Mouse (Mus musculus) limb, embryonic 13.5 days (tissue): ENCODE data around the gene Pcyt2. TPM values are rescaled to one million over a fixed set of nuclear protein-coding genes. Genes with fewer than 3 reads are reported as not detected.

ENCODE experiments used
- ATAC-seq: fragments of 200-750 bp; cut with Nextera tagmentation; 2 replicates; pipeline ENCODE4 v1.8.0; 2017; ENCODE audit warnings: low read depth, moderate number of reproducible peaks, moderate TSS enrichment; ENCODE audit not compliant: low FRiP score
- H3K27ac ChIP-seq: fragments of 300-500 bp; sonication (generic); 2 replicates; pipeline ENCODE4 v1.5.1; 2015; ENCODE audit warnings: inconsistent platforms, mild to moderate bottlenecking, moderate library complexity
- H3K27me3 ChIP-seq: fragments of 300-500 bp; sonication (generic); 2 replicates; pipeline ENCODE4 v1.6.1; 2015; ENCODE audit warnings: mild to moderate bottlenecking, inconsistent platforms
- H3K36me3 ChIP-seq: fragments of 300-500 bp; sonication (generic); 2 replicates; pipeline ENCODE4 v1.6.1; 2015; ENCODE audit warnings: inconsistent platforms, mild to moderate bottlenecking, moderate library complexity
- H3K4me1 ChIP-seq: fragments of 300-500 bp; sonication (generic); 2 replicates; pipeline ENCODE4 v1.6.1; 2015; ENCODE audit warnings: inconsistent platforms
- H3K4me2 ChIP-seq: fragments of 300-500 bp; sonication (generic); replicated peaks from 2 replicates; pipeline ENCODE4 v1.6.1; 2015; ENCODE audit warnings: inconsistent platforms, mild to moderate bottlenecking, moderate library complexity
- H3K4me3 ChIP-seq: fragments of 300-500 bp; sonication (generic); 2 replicates; pipeline ENCODE4 v1.5.1; 2015; ENCODE audit warnings: moderate library complexity, mild to moderate bottlenecking, inconsistent platforms
- H3K9ac ChIP-seq: fragments of 300-500 bp; sonication (generic); 2 replicates; pipeline ENCODE4 v1.6.1; 2015; ENCODE audit warnings: mild to moderate bottlenecking, inconsistent platforms
- H3K9me3 ChIP-seq: fragments of 300-500 bp; sonication (generic); 2 replicates; pipeline ENCODE4 v1.6.1; 2016; ENCODE audit warnings: inconsistent platforms
- whole genome bisulfite sequencing: fragments of 180-500 bp; shearing (Covaris S2); methylation state at CpG from one replicate; pipeline ENCODE4 v1.1.7; 2015; 5-methylcytosine and 5-hydroxymethylcytosine counted together
- polyA plus RNA-seq: library from polyadenylated mRNA; unstranded; fragments of >200 nt; fragmentation: Nextera tagmentation; extraction: Ambion mirVana; gene quantifications from 2 replicates; pipeline ENCODE4 v1.2.1, GENCODE M21; 2015

The Pcyt2 gene
- polyA plus RNA-seq, 1 experiment from 2014 or later = 150 TPM

DNA sequence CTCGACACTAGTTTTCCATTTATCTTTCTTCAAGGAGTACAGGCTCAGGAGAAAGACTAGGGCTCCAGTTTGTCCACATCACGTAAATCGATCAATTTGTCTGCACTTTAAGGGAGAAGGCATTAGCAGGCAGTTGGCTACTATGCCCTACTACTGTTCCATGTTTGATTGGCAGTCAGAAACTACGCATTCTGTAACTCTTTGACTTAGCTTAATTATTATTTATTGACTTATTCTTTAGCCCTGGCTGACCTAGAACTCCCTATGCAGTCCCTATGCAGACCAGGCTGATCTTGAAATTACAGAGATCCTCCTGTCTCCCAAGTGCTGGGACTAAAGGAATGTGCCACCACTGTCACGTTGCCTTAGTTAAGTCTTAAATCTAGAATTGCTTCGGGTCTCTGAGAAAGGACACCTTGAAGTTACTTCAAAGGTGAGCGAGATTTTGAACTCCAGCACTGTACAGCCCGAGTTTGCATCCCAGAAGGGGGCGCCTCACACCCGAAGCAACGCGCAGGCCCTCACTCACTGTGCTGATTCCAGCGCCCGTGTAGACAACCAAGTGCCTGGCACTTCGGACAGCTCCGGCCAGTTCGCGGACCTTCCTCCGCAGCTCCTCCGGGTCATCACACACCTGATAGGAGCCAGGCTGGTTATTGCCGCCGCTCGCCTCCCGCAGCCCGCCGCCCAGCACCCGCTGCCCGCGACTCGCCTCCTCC, 6.4 kb upstream of the Pcyt2 start:
- Histone ChIP-seq H3K4me1 (peaks cover 17% of the 10 kb centered on the region), H3K4me3 (peak overlapping the region; percentile 96), H3K27ac (peak overlapping the region; percentile 8; the same call in 1 of the 2 replicates), H3K27me3 (no peaks in the 10 kb centered on the region), H3K36me3 (peaks cover 60% of the 10 kb centered on the region), H3K9me3 (no peaks in the 10 kb centered on the region), H3K9ac (peak overlapping the region; percentile 76), H3K4me2 (peak overlapping the region; percentile 100)
- peak; percentile 55; the same call in 1 of the 2 replicates for ATAC-seq
- WGBS = 13% methylated on average over 30 of the region's 30 CpGs

DNA sequence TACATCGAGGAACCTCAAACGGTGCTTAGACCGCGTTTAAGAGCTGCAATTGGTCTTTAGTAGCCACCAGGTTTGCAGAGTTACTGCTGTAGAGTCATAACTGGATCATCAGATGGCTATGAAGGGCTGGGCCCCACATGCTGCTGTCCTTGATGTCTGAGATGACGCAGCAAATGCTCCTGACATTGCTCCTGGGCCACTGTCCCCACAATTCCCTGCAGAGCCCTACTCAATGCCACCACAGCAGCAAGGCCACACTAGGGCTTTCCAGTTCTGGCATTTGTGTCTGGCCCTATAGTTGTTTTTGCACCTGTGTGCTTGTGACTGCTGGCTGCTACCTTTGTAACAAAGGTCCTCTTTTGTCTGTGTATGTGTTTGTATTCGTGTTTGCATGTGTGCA, 5.1 kb upstream of the Pcyt2 start:
- no peak overlapping the region for H3K4me2 ChIP-seq

DNA sequence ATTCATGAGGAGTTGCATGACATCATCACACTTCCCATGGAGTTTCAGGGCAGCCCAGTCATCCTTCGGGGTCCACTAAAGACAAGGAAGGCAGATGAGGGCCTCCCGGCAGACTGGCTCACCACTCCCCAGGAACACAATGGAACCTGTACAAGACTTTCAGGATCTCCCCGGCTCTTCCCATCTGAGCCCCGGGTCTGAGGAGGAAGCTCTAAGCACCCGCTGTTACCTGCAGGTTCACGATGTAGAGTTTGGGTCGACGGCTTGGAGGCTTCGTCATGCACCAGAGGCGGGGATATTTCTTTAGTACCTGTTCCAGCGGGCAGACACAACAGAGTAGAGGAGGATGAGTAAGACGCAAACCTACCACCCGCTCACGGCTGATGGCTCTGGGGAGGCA, 2.5 kb upstream of the Pcyt2 start:
- no peak overlapping the region for H3K4me3 ChIP-seq
- H3K9ac ChIP-seq = no peak overlapping the region
- H3K9me3 ChIP-seq = no peaks in the 10 kb centered on the region
- WGBS = 94% methylated on average over 14 of the region's 14 CpGs
- no peak for ATAC-seq
- H3K36me3 ChIP-seq = peaks cover 56% of the 10 kb centered on the region
- H3K27ac ChIP-seq = no peak overlapping the region
- H3K4me2 ChIP-seq = no peak overlapping the region
- H3K27me3 ChIP-seq = no peaks in the 10 kb centered on the region
- peaks cover 28% of the 10 kb centered on the region for H3K4me1 ChIP-seq

More for the DNA sequence above, 5.1 kb upstream of the Pcyt2 start:
- WGBS = 88% methylated on average over 6 of the region's 6 CpGs
- ATAC-seq = no peak
- H3K9me3 ChIP-seq = no peaks in the 10 kb centered on the region
- peaks cover 20% of the 10 kb centered on the region for H3K4me1 ChIP-seq
- H3K4me3 ChIP-seq = peak overlapping the region; percentile 3; the same call in 1 of the 2 replicates
- H3K27me3 ChIP-seq = no peaks in the 10 kb centered on the region
- H3K9ac ChIP-seq = no peak overlapping the region
- H3K27ac ChIP-seq = no peak overlapping the region
- peaks cover 62% of the 10 kb centered on the region for H3K36me3 ChIP-seq

DNA sequence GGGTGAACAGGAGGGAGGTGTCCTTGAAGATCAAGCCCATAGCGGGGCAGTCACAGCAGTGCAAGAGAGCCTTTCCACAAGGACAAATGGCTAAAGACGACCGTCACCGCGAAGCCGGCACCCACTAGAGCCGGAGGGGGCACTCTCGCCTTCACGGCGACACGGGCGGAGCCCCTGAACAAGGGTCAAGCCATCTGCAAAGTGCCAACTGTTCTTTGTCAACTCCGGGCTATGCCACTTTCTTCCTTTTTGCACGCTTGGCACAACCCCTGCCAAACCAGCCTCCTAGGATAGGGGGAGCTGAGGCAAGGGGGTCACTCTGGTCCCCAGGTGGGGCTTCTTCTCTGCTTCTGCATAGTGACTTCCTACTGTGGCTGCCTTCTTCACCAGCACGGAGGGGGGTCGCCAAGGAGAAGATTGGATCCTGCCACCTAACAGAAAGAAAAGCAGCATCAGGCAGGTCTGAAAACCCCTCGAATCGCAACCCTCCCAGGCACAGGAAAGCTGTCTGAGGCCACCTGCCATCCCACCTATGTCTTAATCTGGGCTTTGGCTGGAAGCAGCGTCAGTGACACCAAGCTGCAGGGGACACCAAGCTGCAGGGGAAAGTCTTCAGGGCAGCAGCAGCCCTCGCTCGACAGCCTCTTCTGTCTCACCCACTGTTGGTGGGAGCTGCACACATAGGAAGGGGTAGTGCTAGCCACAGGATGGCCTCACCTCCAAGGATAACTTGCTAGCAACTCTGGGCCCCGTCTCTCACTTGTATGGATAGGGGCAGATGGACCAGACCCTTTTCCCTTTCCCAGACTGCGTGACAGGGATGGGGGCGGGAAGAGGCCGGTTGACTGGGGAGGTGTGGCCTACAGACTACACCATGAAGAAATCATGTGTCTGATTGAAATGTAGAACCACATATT, 1.1 kb upstream of the Pcyt2 start:
- Histone ChIP-seq H3K9me3 (no peaks in the 10 kb centered on the region), H3K4me1 (peaks cover 21% of the 10 kb centered on the region), H3K27me3 (no peaks in the 10 kb centered on the region), H3K4me3 (peak overlapping the region; percentile 82; the same call in 1 of the 2 replicates), H3K36me3 (peaks cover 65% of the 10 kb centered on the region), H3K4me2 (no peak overlapping the region), H3K9ac (no peak overlapping the region), H3K27ac (no peak overlapping the region)
- WGBS = 95% methylated on average over 25 of the region's 25 CpGs
- no peak for ATAC-seq

DNA sequence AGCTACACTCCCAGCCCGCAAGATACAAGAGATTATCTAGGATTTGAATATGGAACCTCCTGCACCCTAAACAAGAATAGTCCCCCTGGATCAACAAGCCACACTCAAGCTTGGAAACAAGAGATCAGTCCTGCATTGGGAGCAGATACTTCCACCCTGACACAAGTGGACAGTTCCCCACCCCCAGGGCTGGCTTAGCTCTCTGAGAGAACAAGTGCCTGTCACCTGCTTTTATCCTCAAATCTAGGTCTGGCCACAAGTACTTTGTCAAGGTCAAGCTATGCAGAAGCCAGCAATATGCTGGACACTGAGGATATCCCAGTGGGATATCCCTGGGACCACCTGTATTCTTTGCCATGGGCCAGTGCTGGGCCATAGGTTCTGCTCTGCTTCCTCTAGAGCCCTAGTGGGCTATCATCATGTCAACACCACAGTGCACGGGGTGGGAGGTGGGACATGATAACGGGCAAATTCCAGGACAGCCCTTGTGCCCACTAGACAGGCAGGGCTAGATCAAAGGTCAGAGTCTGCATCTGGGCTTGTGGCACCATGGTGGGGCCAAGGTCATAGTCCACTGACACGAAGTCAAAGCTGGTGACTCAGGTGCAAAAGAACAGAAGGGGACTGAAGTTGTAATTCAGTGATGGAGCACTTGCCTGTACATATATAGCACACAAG, 980 bp downstream of the Pcyt2 start:
- Histone ChIP-seq H3K4me3 (peak overlapping the region; percentile 82), H3K9ac (peak overlapping the region; percentile 84), H3K4me1 (peaks cover 18% of the 10 kb centered on the region), H3K9me3 (no peaks in the 10 kb centered on the region), H3K36me3 (peaks cover 73% of the 10 kb centered on the region), H3K4me2 (peak overlapping the region; percentile 91), H3K27me3 (no peaks in the 10 kb centered on the region), H3K27ac (no peak overlapping the region)
- no peak for ATAC-seq
- 52% methylated on average over 4 of the region's 4 CpGs for WGBS

DNA sequence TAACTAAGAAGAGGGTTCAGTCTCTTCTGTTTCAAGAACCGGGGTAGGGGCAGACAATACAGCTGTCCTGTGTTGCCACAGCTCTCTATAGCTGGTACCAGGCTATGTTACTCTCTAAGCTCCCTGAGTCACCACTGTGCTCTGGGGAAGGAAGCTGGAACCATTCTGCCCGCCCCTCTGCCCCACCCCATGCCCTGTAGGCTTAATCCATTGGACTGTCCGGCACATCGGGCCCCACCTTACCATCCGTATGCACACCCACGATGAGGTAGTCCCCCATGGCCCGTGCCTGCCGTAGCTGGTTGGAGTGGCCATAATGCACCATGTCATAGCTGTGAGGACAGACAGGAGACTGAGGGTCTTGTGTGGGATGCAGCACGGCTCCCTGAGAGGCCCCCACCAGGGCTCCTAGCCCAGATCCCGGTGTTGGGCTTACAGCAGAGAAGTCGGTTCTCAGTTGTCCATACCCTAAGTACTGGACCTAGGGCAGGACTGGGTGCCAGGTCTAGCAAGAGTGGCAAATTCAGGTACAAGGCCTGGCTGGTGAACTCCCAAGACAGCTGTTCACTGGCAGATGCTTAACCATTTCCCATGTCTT, 2.0 kb downstream of the Pcyt2 start:
- Histone ChIP-seq H3K9me3 (no peaks in the 10 kb centered on the region), H3K36me3 (peaks cover 74% of the 10 kb centered on the region), H3K27me3 (no peaks in the 10 kb centered on the region), H3K4me2 (no peak overlapping the region), H3K9ac (no peak overlapping the region), H3K27ac (no peak overlapping the region), H3K4me3 (no peak overlapping the region), H3K4me1 (peaks cover 18% of the 10 kb centered on the region)
- no peak for ATAC-seq
- WGBS = 94% methylated on average over 11 of the region's 11 CpGs

DNA sequence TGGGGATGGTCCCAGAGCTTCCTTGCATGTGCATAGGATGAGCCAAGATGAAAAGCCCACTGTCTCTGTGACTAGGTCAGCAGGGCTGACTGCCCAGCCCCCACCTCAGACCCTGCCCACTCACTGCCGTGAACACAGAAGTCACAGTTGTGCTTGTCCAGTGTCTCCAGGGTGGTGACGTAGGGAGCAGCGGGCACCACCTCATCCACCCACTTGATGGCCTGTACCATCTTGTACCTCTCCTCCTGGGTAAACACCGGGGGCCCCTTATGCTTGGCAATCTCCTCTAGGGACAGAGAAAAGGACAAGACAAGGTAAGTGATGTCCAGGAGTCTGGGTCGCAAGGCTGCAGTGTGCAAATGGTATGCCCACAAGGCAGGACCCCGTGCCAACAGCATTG, 2.6 kb downstream of the Pcyt2 start:
- no peak overlapping the region for H3K27ac ChIP-seq
- no peak for ATAC-seq
- H3K36me3 ChIP-seq = peaks cover 74% of the 10 kb centered on the region
- H3K9ac ChIP-seq = no peak overlapping the region
- no peaks in the 10 kb centered on the region for H3K27me3 ChIP-seq
- WGBS = 94% methylated on average over 6 of the region's 6 CpGs
- H3K4me2 ChIP-seq = no peak overlapping the region
- peaks cover 18% of the 10 kb centered on the region for H3K4me1 ChIP-seq
- H3K9me3 ChIP-seq = no peaks in the 10 kb centered on the region
- H3K4me3 ChIP-seq = no peak overlapping the region

DNA sequence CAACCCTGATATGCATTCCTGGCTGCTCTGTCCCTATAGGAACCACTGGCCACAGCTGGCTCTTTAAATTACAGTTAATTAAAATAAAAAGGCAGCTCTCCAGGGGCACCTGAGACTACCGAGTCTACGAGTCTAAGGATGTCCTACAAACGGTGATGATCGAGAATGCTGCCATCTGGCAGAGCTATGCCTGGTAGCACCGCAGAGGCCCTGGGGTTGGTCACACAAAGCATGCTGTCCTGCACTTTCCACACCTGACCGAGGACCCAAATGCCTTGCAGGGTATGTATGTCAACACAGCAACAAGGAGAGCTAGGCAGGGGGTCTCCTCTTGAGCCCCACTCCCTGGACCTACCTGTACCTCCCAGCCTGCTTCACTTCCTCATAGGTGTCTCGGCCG, 3.8 kb downstream of the Pcyt2 start:
- H3K27me3 ChIP-seq = peaks cover 9% of the 10 kb centered on the region
- H3K36me3 ChIP-seq = peaks cover 73% of the 10 kb centered on the region
- no peak overlapping the region for H3K4me3 ChIP-seq
- H3K4me2 ChIP-seq = no peak overlapping the region
- 77% methylated on average over 8 of the region's 8 CpGs for WGBS
- no peak for ATAC-seq
- H3K4me1 ChIP-seq = peaks cover 23% of the 10 kb centered on the region
- H3K9me3 ChIP-seq = no peaks in the 10 kb centered on the region
- no peak overlapping the region for H3K9ac ChIP-seq
- H3K27ac ChIP-seq = no peak overlapping the region

DNA sequence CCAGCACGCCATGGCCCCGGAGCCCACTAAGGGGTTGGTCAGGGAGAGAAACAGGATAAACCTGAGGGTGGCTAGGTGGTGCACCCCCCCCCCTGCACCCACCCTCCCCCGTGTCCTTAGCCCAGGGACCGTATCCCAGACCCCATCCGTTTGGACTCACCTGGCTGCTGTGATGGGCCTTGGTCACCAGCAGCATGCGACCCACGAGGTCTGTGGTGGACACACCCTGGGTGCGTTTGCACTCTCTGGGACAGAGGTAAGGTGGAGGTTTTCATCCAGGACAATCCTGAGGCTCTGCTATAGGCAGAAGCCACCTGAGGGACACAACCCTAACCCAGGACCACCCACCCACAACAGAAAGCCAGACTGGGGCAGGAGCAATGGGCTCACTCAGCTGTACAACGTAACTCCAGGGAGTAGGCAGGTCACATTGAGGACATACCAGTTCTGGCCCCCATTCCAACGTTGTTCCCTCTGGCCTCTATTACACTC, 4.2 kb downstream of the Pcyt2 start:
- no peak overlapping the region for H3K27ac ChIP-seq
- no peak overlapping the region for H3K4me3 ChIP-seq
- H3K36me3 ChIP-seq = peaks cover 69% of the 10 kb centered on the region
- no peak overlapping the region for H3K4me2 ChIP-seq
- H3K4me1 ChIP-seq = peaks cover 27% of the 10 kb centered on the region
- no peak overlapping the region for H3K9ac ChIP-seq
- no peaks in the 10 kb centered on the region for H3K9me3 ChIP-seq
- peaks cover 14% of the 10 kb centered on the region for H3K27me3 ChIP-seq
- WGBS = 90% methylated on average over 10 of the region's 10 CpGs
- ATAC-seq = no peak

DNA sequence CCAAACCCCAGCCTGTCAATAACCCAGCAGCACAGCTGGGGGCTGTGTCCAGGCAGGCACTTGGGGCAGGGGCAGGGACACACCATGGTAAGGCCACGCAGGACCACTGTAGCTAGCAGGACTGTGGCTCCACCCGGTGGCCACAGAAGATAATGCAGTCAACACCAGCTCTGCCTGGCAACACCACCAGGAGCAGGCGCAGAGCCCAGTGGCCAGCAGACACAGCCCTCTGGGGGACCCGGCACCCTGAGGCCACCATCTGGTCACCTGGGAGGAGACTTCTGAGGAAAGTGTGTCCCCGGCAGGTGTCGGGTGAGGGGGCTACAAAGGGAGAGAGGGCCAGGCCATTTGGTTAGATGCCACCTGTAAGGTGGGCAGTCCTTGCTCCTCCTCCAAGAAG, 5.0 kb downstream of the Pcyt2 start:
- Histone ChIP-seq H3K4me2 (no peak overlapping the region), H3K9ac (no peak overlapping the region), H3K4me3 (no peak overlapping the region), H3K36me3 (peaks cover 63% of the 10 kb centered on the region), H3K4me1 (peaks cover 33% of the 10 kb centered on the region), H3K27me3 (peaks cover 18% of the 10 kb centered on the region), H3K27ac (no peak overlapping the region), H3K9me3 (no peaks in the 10 kb centered on the region)
- WGBS = 37% methylated on average over 6 of the region's 6 CpGs
- ATAC-seq = no peak

DNA sequence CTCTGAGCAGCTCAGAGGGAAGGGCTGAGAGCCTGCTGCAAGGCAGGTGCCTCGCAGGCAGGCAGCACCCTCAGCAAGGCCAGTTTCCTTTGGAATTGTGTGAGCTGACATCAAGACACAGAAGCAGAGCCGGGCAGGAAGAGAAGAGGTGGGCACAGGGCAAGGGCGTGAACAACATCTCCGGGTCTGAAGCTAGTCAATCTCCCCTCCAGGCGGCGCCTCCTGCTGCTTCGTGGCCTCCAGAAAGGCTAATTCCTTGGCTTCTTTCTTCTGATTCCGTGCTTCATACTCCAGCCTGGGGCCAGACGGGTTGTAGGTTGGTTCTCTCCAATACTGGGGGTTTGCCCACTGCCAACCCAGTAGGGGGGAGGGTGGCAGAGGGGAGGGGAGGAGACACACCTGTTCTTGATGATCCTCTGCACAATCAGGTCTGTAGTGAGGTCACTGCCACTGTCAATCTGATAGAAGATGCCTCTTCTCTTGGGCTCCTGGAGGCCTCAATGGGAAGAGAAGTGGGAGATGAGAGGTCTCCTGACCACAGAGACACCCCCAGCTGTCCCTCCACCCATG, 7.2 kb downstream of the Pcyt2 start:
- ATAC-seq = no peak
- Histone ChIP-seq H3K4me2 (no peak overlapping the region), H3K27me3 (peaks cover 25% of the 10 kb centered on the region), H3K4me3 (no peak overlapping the region), H3K36me3 (peaks cover 75% of the 10 kb centered on the region), H3K27ac (no peak overlapping the region), H3K9ac (no peak overlapping the region), H3K4me1 (peaks cover 20% of the 10 kb centered on the region), H3K9me3 (no peaks in the 10 kb centered on the region)
- 86% methylated on average over 9 of the region's 9 CpGs for WGBS
